Mouse (Mus musculus): ENCODE measurements at regions not wholly inside any gene's neighbourhood (a gene's known extent, or its start where the extent isn't known, plus 50 kb on each side); places are given as distances from the start of the nearest gene placed in this dataset.
"Not testable (repeated sequence)": the region's sequence is repeated elsewhere in the genome, so short reads cannot be mapped to it uniquely, and the experiment has no call there.

DNA sequence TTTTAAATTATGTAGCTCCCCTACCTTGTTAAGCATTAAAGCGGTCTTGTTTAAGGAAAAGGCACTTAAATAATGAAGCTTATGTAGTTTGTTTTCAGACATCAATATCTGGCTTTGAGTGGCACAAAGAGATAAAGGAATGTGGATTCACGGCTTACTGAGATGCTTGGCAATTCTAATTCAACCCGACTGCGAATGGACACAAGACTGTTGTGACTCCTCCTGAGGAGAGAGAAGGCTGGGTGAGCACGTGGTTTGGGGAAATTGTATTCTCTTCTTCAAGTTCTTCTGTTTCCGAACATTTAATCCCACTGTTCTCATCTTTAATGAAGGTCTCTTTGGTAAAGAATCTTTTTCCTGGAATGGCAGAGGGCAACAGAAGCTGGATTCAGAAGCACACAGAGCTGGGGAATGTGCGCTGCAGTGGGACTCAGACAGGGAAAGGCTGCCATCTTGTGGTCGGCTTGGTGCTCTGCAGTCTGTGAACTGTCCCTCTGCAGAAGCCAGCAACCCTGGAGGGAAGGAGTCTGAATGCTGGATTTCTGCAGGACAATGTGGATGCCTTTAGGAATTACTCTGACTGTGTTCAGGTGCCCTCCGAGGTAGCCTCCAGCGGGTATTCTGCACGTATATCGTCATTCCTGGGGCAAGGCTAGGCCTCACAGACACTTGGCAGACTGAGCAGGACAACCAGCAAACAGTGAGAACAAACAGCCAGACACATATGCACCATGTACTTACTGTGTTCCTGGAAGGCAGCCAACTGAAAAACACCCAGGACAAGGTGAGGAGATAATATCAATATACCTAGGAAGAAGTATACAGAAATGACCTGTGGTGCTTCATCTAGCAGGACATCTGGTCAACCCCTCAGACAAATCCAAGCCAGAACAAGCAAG lies 54.0 kb upstream of the Pax1 start:
- ATAC-seq (ENCODE audit: insufficient number of reproducible peaks, insufficient read depth, low FRiP score, low TSS enrichment, low read depth) = peak; percentile 82; the same call in 1 of the 2 replicates
- Histone ChIP-seq H3K4me1 (replicated peaks) (no peaks in the 10 kb centered on the region), H3K9me3 (no peaks in the 10 kb centered on the region), H3K36me3 (no peaks in the 10 kb centered on the region), H3K4me2 (no peak overlapping the region), H3K9ac (replicated peaks) (no peak overlapping the region), H3K27ac (no peak overlapping the region), H3K27me3 (peaks cover 22% of the 10 kb centered on the region), H3K4me3 (replicated peaks) (no peak overlapping the region)
- WGBS = 22% methylated on average over 12 of the region's 12 CpGs

DNA sequence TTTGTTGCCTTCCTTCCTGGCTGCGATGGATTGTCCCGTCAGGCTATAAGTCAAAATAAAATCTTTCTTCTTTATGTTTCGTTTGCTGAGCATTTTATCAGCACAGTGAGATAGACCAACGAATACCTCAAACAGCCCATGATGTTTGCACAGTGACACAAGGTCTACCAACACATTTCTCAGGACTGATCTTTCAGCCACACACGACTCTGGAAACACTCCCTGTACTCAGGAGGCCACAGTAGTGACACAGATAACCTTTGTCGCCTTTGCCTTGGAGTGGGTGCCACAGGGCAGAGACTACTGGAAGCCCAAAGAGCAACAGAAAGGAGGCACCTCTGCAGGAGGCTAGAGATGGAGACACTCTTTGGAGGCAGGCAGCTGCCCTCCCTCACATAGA lies 55.0 kb upstream of the Pax1 start:
- no peaks in the 10 kb centered on the region for H3K9me3 ChIP-seq
- no peaks in the 10 kb centered on the region for H3K4me1 ChIP-seq (replicated peaks)
- H3K9ac ChIP-seq (replicated peaks) = no peak overlapping the region
- no peak overlapping the region for H3K4me2 ChIP-seq
- H3K36me3 ChIP-seq = no peaks in the 10 kb centered on the region
- WGBS = 68% methylated on average over 6 of the region's 6 CpGs
- peaks cover 22% of the 10 kb centered on the region for H3K27me3 ChIP-seq
- H3K4me3 ChIP-seq (replicated peaks) = no peak overlapping the region
- H3K27ac ChIP-seq = no peak overlapping the region
- no peak for ATAC-seq (ENCODE audit: insufficient number of reproducible peaks, insufficient read depth, low FRiP score, low TSS enrichment, low read depth)

DNA sequence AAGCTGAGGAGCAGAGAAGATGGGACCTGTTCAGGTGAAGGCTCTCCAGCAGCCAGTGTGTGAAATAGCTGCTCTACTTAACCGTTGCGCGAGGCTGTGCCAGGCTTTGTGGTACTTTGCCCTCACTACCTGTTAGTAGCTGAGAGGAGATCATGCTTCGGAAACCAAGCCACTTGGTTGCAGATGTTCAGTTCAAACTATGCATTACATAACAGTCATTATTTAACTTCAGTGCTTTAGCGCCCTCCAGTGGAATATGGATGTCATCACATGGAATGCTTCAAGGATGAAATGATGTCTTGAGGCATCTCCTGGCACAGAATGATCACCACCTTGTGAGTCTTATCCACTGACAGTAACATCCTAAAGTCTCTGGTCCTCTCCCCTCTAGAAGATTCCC lies 56.5 kb upstream of the Pax1 start:
- ATAC-seq (ENCODE audit: insufficient number of reproducible peaks, insufficient read depth, low FRiP score, low TSS enrichment, low read depth) = no peak
- Histone ChIP-seq H3K4me2 (no peak overlapping the region), H3K36me3 (no peaks in the 10 kb centered on the region), H3K9me3 (no peaks in the 10 kb centered on the region), H3K27ac (no peak overlapping the region), H3K9ac (replicated peaks) (no peak overlapping the region), H3K4me1 (replicated peaks) (no peaks in the 10 kb centered on the region), H3K4me3 (replicated peaks) (no peak overlapping the region), H3K27me3 (peaks cover 22% of the 10 kb centered on the region)
- WGBS = 27% methylated on average over 5 of the region's 5 CpGs

DNA sequence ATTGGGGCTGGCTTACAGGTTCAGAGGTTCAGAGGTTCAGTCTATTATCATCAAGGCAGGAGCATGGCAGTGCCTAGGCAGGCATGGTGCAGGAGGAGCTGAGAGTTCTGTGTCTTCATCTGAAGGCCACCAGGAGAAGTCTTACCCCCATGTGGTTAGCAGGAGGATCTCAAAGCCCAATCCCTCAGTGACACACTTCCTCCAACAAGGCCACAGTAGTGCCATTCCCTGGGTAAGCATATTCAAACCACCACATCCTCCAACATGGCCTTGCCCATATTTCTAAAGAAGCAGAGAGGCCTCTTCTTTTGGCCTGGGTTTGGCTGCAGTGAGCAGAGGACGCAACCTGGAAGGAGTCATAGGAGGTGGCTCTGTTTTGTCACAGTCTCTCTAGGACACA lies 61.2 kb upstream of the Pax1 start:
- Histone ChIP-seq H3K4me3 (replicated peaks) (no peak overlapping the region), H3K27me3 (0 out of 2 replicates have a peak, but pooled peaks cover 6% of the 10 kb centered on the region), H3K9me3 (no peaks in the 10 kb centered on the region), H3K36me3 (no peaks in the 10 kb centered on the region), H3K27ac (no peak overlapping the region), H3K4me1 (replicated peaks) (peaks cover 11% of the 10 kb centered on the region; the same call in 1 of the 2 replicates), H3K4me2 (no peak overlapping the region), H3K9ac (replicated peaks) (no peak overlapping the region)
- 92% methylated on average over 1 of the region's 1 CpGs for WGBS
- ATAC-seq (ENCODE audit: insufficient number of reproducible peaks, insufficient read depth, low FRiP score, low TSS enrichment, low read depth) = no peak

DNA sequence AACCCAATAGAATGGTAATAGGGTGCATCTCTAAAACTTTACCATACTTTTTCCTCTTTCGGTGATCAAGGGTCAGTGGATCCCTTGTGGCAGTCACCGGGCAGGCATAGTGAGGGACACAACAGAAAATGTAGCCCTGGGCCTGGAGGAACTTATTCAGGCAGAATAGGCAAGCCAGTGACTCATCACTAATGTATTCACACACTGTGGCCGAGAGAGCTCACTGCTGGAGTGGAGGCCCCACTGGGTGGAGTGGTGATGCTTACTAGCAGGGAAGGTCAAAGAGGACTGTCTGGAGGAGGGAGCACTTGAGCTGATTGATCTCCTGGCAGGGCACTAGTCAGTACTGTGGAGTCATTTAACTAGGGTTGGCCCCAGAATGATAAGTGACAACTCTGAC lies 62.4 kb upstream of the Pax1 start:
- Histone ChIP-seq H3K27ac (no peak overlapping the region), H3K9me3 (no peaks in the 10 kb centered on the region), H3K27me3 (0 out of 2 replicates have a peak, but pooled peaks cover 3% of the 10 kb centered on the region), H3K36me3 (no peaks in the 10 kb centered on the region), H3K4me3 (replicated peaks) (no peak overlapping the region), H3K4me1 (replicated peaks) (peaks cover 11% of the 10 kb centered on the region; the same call in 1 of the 2 replicates), H3K9ac (replicated peaks) (no peak overlapping the region), H3K4me2 (no peak overlapping the region)
- 77% methylated on average over 3 of the region's 3 CpGs for WGBS
- no peak for ATAC-seq (ENCODE audit: insufficient number of reproducible peaks, insufficient read depth, low FRiP score, low TSS enrichment, low read depth)

GRCm38 (mm10) chr2:147298499-147298896 lies 63.2 kb upstream of the Pax1 start:
- H3K27ac ChIP-seq = peak overlapping the region; percentile 70

GRCm38 (mm10) chr2:147297876-147298498 lies 63.7 kb upstream of the Pax1 start:
- H3K4me3 ChIP-seq (replicated peaks) = no peak overlapping the region
- no peak overlapping the region for H3K4me2 ChIP-seq
- no peaks in the 10 kb centered on the region for H3K36me3 ChIP-seq
- H3K4me1 ChIP-seq (replicated peaks) = peaks cover 11% of the 10 kb centered on the region; the same call in 1 of the 2 replicates
- H3K27me3 ChIP-seq = 0 out of 2 replicates have a peak, but pooled peaks cover 3% of the 10 kb centered on the region
- peak; percentile 10; the same call in 1 of the 2 replicates for ATAC-seq (ENCODE audit: insufficient number of reproducible peaks, insufficient read depth, low FRiP score, low TSS enrichment, low read depth)
- no peak overlapping the region for H3K9ac ChIP-seq (replicated peaks)
- no peaks in the 10 kb centered on the region for H3K9me3 ChIP-seq
- H3K27ac ChIP-seq = peak overlapping the region; percentile 70
- WGBS = 85% methylated on average over 11 of the region's 11 CpGs

More at GRCm38 (mm10) chr2:147298499-147298896, 63.2 kb upstream of the Pax1 start:
- Histone ChIP-seq H3K4me3 (replicated peaks) (no peak overlapping the region), H3K4me2 (no peak overlapping the region), H3K9me3 (no peaks in the 10 kb centered on the region), H3K36me3 (no peaks in the 10 kb centered on the region), H3K9ac (replicated peaks) (no peak overlapping the region), H3K27me3 (0 out of 2 replicates have a peak, but pooled peaks cover 3% of the 10 kb centered on the region), H3K4me1 (replicated peaks) (peaks cover 11% of the 10 kb centered on the region; the same call in 1 of the 2 replicates)
- WGBS = 60% methylated on average over 7 of the region's 7 CpGs
- peak; percentile 47; the same call in 1 of the 2 replicates for ATAC-seq (ENCODE audit: insufficient number of reproducible peaks, insufficient read depth, low FRiP score, low TSS enrichment, low read depth)

DNA sequence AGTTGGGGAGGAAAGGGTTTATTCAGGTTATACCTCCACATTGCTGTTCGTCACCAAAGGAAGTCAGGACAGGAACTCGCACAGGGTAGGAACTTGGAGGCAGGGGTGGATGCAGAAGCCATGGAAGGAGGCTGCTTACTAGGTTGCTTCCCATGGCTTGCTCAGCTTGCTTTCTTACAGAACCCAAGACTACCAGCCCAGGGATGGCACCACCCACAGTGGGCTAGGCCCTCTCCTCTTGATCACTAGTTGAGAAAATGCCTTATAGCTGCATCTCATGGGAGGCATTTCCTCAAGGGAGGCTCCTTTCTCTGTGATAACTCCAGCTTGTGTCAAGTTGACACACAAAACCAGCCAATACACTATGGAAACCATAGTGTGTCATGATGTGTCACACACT lies 66.8 kb upstream of the Pax1 start:
- WGBS = 81% methylated on average over 2 of the region's 2 CpGs
- not testable (repeated sequence) for H3K36me3 ChIP-seq; H3K9me3 ChIP-seq; H3K9ac ChIP-seq (replicated peaks); H3K27ac ChIP-seq; H3K4me2 ChIP-seq; H3K4me3 ChIP-seq (replicated peaks); ATAC-seq (ENCODE audit: insufficient number of reproducible peaks, insufficient read depth, low FRiP score, low TSS enrichment, low read depth); H3K27me3 ChIP-seq
- H3K4me1 ChIP-seq (replicated peaks) = peaks cover 11% of the 10 kb centered on the region; the same call in 1 of the 2 replicates

DNA sequence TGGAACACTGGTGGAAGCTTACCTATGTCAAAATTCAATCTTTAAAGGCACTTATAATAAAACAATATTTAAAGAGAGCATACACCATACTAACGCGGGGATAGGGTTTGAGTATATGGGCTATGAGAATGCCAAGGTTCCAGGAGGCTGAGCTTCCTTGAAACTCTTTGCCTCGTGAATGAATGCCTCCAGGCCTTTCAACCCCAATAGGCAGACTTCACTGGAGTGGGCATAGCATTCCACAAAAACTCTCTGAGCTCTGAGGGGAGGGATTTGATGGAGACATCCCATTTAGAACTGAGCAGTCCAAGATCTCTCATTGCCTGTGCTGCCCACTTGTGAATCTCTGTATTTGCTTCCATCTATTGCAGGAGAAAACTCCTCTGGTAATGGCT lies 68.4 kb upstream of the Pax1 start:
- Histone ChIP-seq H3K4me2 (no peak overlapping the region), H3K4me1 (replicated peaks) (peaks cover 6% of the 10 kb centered on the region; the same call in 1 of the 2 replicates), H3K27me3 (0 out of 2 replicates have a peak, but pooled peaks cover 3% of the 10 kb centered on the region), H3K4me3 (replicated peaks) (no peak overlapping the region), H3K27ac (no peak overlapping the region), H3K9ac (replicated peaks) (no peak overlapping the region), H3K36me3 (no peaks in the 10 kb centered on the region), H3K9me3 (no peaks in the 10 kb centered on the region)
- WGBS = 64% methylated on average over 3 of the region's 3 CpGs
- no peak for ATAC-seq (ENCODE audit: insufficient number of reproducible peaks, insufficient read depth, low FRiP score, low TSS enrichment, low read depth)

- H3K4me2 ChIP-seq = no peak overlapping the region
- H3K36me3 ChIP-seq = no peaks in the 10 kb centered on the region
- H3K27me3 ChIP-seq = peaks cover 7% of the 10 kb centered on the region; the same call in 1 of the 2 replicates
- no peak overlapping the region for H3K27ac ChIP-seq
- H3K4me3 ChIP-seq (replicated peaks) = no peak overlapping the region
- no peak overlapping the region for H3K9ac ChIP-seq (replicated peaks)
- no peak for ATAC-seq (ENCODE audit: insufficient number of reproducible peaks, insufficient read depth, low FRiP score, low TSS enrichment, low read depth)
- no peaks in the 10 kb centered on the region for H3K4me1 ChIP-seq (replicated peaks)
- no peaks in the 10 kb centered on the region for H3K9me3 ChIP-seq
- WGBS = 64% methylated on average over 11 of the region's 11 CpGs
These were observed 69.1 kb upstream of the Pax1 start for GRCm38 (mm10) chr2:147292387-147293293.
